Mouse (Mus musculus): ENCODE results near the gene Dtnbp1. TPM values are rescaled to one million over a fixed set of nuclear protein-coding genes. Genes with fewer than 3 reads are reported as not detected.

Gene Dtnbp1
- total RNA-seq, 2 experiments from 2014 or later, result 50.3 to 53.3 TPM

DNA sequence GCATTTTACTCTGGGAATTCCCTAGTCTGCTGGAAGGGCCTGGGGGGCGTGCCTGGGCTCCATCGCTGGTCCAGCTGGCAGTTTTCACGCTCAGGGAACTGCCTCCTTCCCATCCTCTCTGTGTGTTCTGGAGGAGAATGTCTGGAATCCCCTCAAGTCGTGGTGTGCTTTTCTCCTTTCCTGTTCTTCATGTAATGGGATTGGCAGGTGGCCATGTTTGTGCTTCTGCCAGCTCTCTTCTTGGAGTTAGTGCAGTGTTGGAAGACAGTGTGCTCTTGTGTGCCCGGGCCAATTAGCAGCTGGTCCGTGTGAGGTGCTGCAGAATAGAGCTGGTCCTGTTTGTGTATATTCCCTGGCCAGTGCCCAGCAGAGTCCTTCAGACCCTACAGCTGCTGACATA lies 94.2 kb downstream of the Dtnbp1 start:
- DNase-seq (ENCODE audit: low spot score in 2 of 2), result peak in 1 of 2 experiments; percentile 35

- no peak for DNase-seq (ENCODE audit: low spot score in 2 of 2)
These were observed 95.8 kb downstream of the Dtnbp1 start for GRCm38 (mm10) chr13:44906141-44906540.

DNA sequence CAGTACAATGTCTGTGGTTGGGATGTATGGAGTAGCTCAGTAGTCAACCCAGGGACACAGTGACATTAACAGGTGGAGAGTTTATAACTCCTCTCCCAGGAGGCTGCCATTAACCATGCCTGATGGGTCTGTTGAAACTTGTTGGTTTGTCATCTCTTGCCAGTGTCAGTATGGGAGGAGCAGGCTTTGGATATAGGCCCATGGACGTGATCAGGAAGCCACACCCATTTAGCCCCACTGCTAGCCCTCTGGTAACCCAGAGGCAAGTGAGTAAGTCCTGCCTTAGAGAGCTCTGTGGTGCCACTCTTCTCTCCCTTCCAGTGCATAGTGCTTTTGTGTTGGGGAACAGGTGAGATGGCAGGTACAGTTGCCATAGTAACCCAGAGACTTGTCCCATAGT lies 97.7 kb downstream of the Dtnbp1 start:
- no peak for DNase-seq (ENCODE audit: low spot score in 2 of 2)

GRCm38 (mm10) chr13:44903416-44903815 lies 98.5 kb downstream of the Dtnbp1 start:
- no peak for DNase-seq (ENCODE audit: low spot score in 2 of 2)

DNA sequence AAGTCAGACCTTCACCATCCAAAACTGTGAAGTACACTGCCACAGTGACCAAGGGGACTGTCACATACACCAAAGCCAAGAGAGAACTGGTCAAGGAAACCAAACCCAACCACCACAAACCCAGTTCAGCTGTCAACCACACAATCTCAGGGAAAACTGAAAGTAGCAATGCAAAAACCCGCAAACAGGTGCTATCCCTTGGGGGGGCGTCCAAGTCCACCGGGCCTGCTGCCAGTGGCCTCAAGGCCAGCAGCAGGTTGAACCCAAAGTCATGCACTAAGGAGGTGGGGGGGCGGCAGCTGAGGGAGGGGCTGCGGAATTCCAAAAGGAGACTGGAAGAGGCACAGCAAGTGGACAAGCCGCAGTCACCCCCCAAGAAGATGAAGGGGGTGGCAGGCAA lies 99.6 kb downstream of the Dtnbp1 start:
- DNase-seq (ENCODE audit: low spot score in 2 of 2), result no peak

DNA sequence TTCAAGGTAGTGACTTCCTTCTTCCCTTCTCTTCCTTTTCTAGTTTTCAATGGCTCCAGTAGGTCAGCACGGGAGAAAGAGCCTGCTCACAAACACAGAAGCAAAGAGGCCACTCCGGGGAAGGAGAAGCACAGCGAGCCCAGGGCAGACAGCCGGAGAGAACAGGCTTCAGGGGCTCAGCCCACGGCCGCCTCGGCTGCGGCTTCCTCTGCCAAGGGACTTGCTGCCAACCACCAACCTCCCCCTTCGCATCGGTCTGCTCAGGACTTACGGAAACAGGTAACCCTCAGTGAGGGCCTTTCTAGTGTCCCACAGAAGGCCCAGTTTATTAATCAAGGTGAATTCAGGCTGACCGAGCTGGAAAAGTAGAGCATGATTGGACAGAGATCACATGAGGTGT lies 105.7 kb downstream of the Dtnbp1 start:
- no peak for DNase-seq (ENCODE audit: low spot score in 2 of 2)

DNA sequence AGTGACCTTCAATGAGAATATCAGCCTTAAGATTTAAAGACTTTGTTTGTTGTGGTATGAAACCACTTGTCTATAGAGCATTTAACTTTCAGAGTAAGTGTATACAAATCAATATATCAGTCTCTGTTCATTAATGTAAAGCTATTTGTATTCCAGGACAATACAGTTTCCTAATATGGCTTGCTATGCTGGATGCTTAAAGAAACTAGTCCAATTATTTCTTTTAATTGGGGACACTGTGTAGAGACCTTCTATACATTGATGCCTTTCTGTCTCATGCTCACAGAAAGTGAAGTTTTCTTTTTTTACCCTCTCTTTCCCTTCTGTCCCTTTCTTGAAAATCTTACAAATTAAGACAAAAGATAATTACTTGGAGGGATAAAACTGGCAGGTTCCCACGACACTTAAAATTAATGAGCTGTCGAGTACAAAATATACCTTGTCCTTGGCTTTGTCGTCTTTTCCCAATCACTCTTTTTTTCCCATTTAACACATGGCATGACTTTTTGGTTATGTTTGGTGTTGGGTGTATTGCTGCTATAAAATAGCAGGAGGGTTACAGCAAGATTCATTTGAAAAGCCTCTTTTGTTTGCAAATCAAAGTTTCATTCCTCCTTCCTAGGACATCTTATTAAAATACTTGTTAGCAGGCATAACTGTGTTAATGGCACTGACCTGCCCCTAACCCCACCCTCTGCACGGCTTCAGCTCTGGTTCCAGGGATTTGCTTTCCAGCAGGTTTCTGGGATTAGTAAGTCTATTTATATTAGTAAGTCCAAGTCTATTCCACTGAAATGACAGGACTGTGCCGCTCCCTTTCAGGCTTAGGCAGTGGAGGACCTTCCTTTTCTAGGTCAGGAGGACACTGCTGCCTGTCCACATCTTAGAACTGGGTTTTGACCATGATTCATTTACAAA lies 109.9 kb downstream of the Dtnbp1 start:
- no peak for DNase-seq (ENCODE audit: low spot score in 2 of 2)

DNA sequence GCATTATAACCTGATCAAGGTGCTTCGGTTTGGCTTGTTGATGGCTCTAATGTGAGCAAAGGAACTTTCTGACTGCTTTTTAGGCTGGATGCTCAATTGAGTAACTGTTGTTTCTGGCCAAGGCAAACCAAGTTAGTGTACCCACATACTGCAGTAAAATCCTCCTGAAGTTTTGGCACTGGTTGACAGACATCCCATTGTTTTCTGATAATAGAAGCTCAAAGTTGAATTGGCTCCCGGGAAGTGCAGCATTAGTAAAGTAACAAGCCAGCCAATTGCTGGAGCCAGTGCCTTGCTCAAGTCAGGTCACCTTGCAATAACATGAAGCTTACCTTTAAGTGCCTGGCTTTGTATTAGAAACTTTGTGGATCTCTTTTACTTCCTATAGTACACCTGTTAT lies 111.3 kb downstream of the Dtnbp1 start:
- no peak for DNase-seq (ENCODE audit: low spot score in 2 of 2)

GRCm38 (mm10) chr13:44886221-44886620 lies 115.7 kb downstream of the Dtnbp1 start:
- no peak for DNase-seq (ENCODE audit: low spot score in 2 of 2)

DNA sequence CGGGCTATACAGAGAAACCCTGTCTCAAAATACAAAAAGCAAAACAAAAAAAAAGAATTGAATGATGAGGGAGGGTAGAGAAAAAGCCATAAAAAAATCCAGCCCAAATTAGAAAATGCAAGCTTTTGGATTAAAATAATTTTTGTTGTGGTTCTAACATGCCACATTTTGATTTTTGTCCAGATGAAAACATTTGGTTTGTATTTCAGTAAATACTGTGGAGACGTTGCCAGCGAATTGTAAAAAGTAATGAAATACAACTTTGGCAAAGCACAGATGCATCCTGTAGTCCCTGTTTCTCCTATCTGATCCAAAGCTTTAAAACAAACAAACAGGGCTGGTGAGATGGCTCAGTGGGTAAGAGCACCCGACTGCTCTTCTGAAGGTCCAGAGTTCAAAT lies 120.9 kb downstream of the Dtnbp1 start:
- DNase-seq (ENCODE audit: low spot score in 2 of 2), result no peak

DNA sequence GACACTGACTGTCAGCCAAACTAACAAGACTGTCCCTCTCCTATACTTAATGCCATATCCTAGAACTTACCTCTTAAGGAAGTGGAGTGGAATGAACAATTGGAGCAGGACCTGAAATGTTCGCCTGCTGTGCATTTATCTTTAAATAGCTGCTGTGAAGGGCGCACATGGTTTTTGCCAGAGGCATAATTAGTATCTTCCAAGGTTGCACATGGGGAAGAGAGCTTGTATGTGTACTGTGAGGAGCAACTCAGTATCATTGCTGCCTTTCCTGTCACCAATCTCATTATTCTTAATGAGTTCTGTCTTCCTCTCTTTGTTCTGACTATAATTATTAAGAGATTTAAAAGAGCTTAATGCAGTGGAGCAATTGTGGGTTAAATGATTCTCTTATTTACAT lies 125.1 kb downstream of the Dtnbp1 start:
- no peak for DNase-seq (ENCODE audit: low spot score in 2 of 2)

Other genes with a start within 250 kb of the Dtnbp1 start
- under 1 TPM; 0.11 to 0.14 TPM for gene Gm9817, start 76.5 kb upstream of the Dtnbp1 start, total RNA-seq (2021)

Measured in adrenal gland, postnatal 4 days (tissue).